Mouse (Mus musculus): ENCODE data around the gene Foxp4. TPM values are rescaled to one million over a fixed set of nuclear protein-coding genes. Genes with fewer than 3 reads are reported as not detected.

Gene Foxp4
- polyA plus RNA-seq, 2 experiments: 3.5 to 9.4 TPM

GRCm38 (mm10) chr17:47841521-47841920, 82.9 kb downstream of the Foxp4 start:
- DNase-seq (ENCODE audit: low read depth in 3 of 3, low spot score in 3 of 3): no peak
- H3K4me2 ChIP-seq (ENCODE audit: low read depth): no peak overlapping the region
- H3K4me1 ChIP-seq (replicated peaks; ENCODE audit: control insufficient read depth in 2 of 2, insufficient read depth in 2 of 2, low read length in 1 of 2): no peaks in the 10 kb centered on the region
- no peaks in the 10 kb centered on the region for H3K36me3 ChIP-seq (replicated peaks; ENCODE audit: control insufficient read depth, insufficient read depth, low read depth)
- ATAC-seq (ENCODE audit: insufficient read depth): no peak
- WGBS (ENCODE audit: insufficient replicate concordance): 69% methylated on average over 8 of the region's 8 CpGs
- H3K27ac ChIP-seq: no peak overlapping the region
- H3K9ac ChIP-seq (replicated peaks): no peak overlapping the region
- TF ChIP-seq EP300 (IDR thresholded peaks at IDR 0.05; ENCODE audit: low read depth) (no peak), CTCF (IDR thresholded peaks at IDR 0.05; ENCODE audit: low read depth) (no peak)
- H3K9me3 ChIP-seq (ENCODE audit: control insufficient read depth, low read length): no peaks in the 10 kb centered on the region; the same call in 1 of the 2 replicates
- H3K4me3 ChIP-seq (ENCODE audit: insufficient read depth in 1 of 2, low read depth in 2 of 2, low read length in 2 of 2): no peak overlapping the region
- H3K27me3 ChIP-seq (ENCODE audit: control insufficient read depth, insufficient read depth, low read length): no peaks in the 10 kb centered on the region

GRCm38 (mm10) chr17:47837808-47838207, 86.6 kb downstream of the Foxp4 start:
- 23% methylated on average over 6 of the region's 6 CpGs for WGBS (ENCODE audit: insufficient replicate concordance)
- no peak overlapping the region for H3K27ac ChIP-seq
- DNase-seq (ENCODE audit: low read depth in 3 of 3, low spot score in 3 of 3): no peak
- TF ChIP-seq EP300 (IDR thresholded peaks at IDR 0.05; ENCODE audit: low read depth) (no peak), CTCF (IDR thresholded peaks at IDR 0.05; ENCODE audit: low read depth) (no peak)
- no peak overlapping the region for H3K4me2 ChIP-seq (ENCODE audit: low read depth)
- peaks cover 25% of the 10 kb centered on the region for H3K27me3 ChIP-seq (ENCODE audit: control insufficient read depth, insufficient read depth, low read length)
- H3K9ac ChIP-seq (replicated peaks): no peak overlapping the region
- H3K4me1 ChIP-seq (replicated peaks; ENCODE audit: control insufficient read depth in 2 of 2, insufficient read depth in 2 of 2, low read length in 1 of 2): no peaks in the 10 kb centered on the region
- ATAC-seq (ENCODE audit: insufficient read depth): no peak
- no peak overlapping the region for H3K4me3 ChIP-seq (ENCODE audit: insufficient read depth in 1 of 2, low read depth in 2 of 2, low read length in 2 of 2)
- no peaks in the 10 kb centered on the region for H3K9me3 ChIP-seq (ENCODE audit: control insufficient read depth, low read length)
- H3K36me3 ChIP-seq (replicated peaks; ENCODE audit: control insufficient read depth, insufficient read depth, low read depth): no peaks in the 10 kb centered on the region

- ATAC-seq (ENCODE audit: insufficient read depth) (no peak), DNase-seq (ENCODE audit: low read depth in 3 of 3, low spot score in 3 of 3) (no peak)
- H3K27ac ChIP-seq: no peak within 1 kb of the TSS
- H3K9me3 ChIP-seq (ENCODE audit: control insufficient read depth, low read length): no peaks in the 10 kb centered on the region
- peak within 1 kb of the TSS in 1 of 2 experiments; percentile 51; a peak in 2 of 4 replicates for H3K4me3 ChIP-seq (ENCODE audit: insufficient read depth in 1 of 2, low read depth in 2 of 2, low read length in 2 of 2)
- WGBS (ENCODE audit: insufficient replicate concordance): 5% methylated on average over 18 of the region's 18 CpGs
- peak within 1 kb of the TSS; percentile 63 for H3K4me2 ChIP-seq (ENCODE audit: low read depth)
- no peaks in the 10 kb centered on the region for H3K4me1 ChIP-seq (replicated peaks; ENCODE audit: control insufficient read depth in 2 of 2, insufficient read depth in 2 of 2, low read length in 1 of 2)
- TF ChIP-seq EP300 (IDR thresholded peaks at IDR 0.05; ENCODE audit: low read depth): no peak
- no peak for TF ChIP-seq CTCF (IDR thresholded peaks at IDR 0.05; ENCODE audit: low read depth)
- peaks cover 27% of the 10 kb centered on the region for H3K27me3 ChIP-seq (ENCODE audit: control insufficient read depth, insufficient read depth, low read length)
- no peaks in the 10 kb centered on the region for H3K36me3 ChIP-seq (replicated peaks; ENCODE audit: control insufficient read depth, insufficient read depth, low read depth)
- H3K9ac ChIP-seq (replicated peaks): no peak within 1 kb of the TSS
Observed at GRCm38 (mm10) chr17:47834482-47834767, 90.0 kb downstream of the Foxp4 start, which contains the start of gene Mdfi. Gene Mdfi (minus strand): TSS chr17:47834691.

- Histone ChIP-seq H3K27ac (no peak overlapping the region), H3K4me3 (ENCODE audit: insufficient read depth in 1 of 2, low read depth in 2 of 2, low read length in 2 of 2) (peak overlapping the region in 1 of 2 experiments; percentile 51; a peak in 2 of 4 replicates), H3K27me3 (ENCODE audit: control insufficient read depth, insufficient read depth, low read length) (peaks cover 27% of the 10 kb centered on the region), H3K36me3 (replicated peaks; ENCODE audit: control insufficient read depth, insufficient read depth, low read depth) (no peaks in the 10 kb centered on the region), H3K4me2 (ENCODE audit: low read depth) (peak overlapping the region; percentile 63), H3K9ac (replicated peaks) (no peak overlapping the region), H3K9me3 (ENCODE audit: control insufficient read depth, low read length) (no peaks in the 10 kb centered on the region), H3K4me1 (replicated peaks; ENCODE audit: control insufficient read depth in 2 of 2, insufficient read depth in 2 of 2, low read length in 1 of 2) (no peaks in the 10 kb centered on the region)
- no peak for DNase-seq (ENCODE audit: low read depth in 3 of 3, low spot score in 3 of 3)
- ATAC-seq (ENCODE audit: insufficient read depth): no peak
- 2% methylated on average over 37 of the region's 45 CpGs for WGBS (ENCODE audit: insufficient replicate concordance)
- TF ChIP-seq EP300 (IDR thresholded peaks at IDR 0.05; ENCODE audit: low read depth): no peak
- no peak for TF ChIP-seq CTCF (IDR thresholded peaks at IDR 0.05; ENCODE audit: low read depth)
Observed at GRCm38 (mm10) chr17:47833628-47834481, 90.6 kb downstream of the Foxp4 start.

GRCm38 (mm10) chr17:47833029-47833627, 91.3 kb downstream of the Foxp4 start:
- DNase-seq (ENCODE audit: low read depth in 3 of 3, low spot score in 3 of 3) (no peak), ATAC-seq (ENCODE audit: insufficient read depth) (no peak; the same call in 1 of the 2 replicates)
- TF ChIP-seq CTCF (IDR thresholded peaks at IDR 0.05; ENCODE audit: low read depth): no peak
- Histone ChIP-seq H3K4me3 (ENCODE audit: insufficient read depth in 1 of 2, low read depth in 2 of 2, low read length in 2 of 2) (peak overlapping the region; percentile 34 to 51), H3K27me3 (ENCODE audit: control insufficient read depth, insufficient read depth, low read length) (peaks cover 27% of the 10 kb centered on the region), H3K4me2 (ENCODE audit: low read depth) (peak overlapping the region; percentile 63), H3K27ac (no peak overlapping the region), H3K36me3 (replicated peaks; ENCODE audit: control insufficient read depth, insufficient read depth, low read depth) (no peaks in the 10 kb centered on the region), H3K4me1 (replicated peaks; ENCODE audit: control insufficient read depth in 2 of 2, insufficient read depth in 2 of 2, low read length in 1 of 2) (no peaks in the 10 kb centered on the region), H3K9me3 (ENCODE audit: control insufficient read depth, low read length) (no peaks in the 10 kb centered on the region), H3K9ac (replicated peaks) (no peak overlapping the region)
- WGBS (ENCODE audit: insufficient replicate concordance): under 1% methylated on average over 42 of the region's 45 CpGs

All from liver, embryonic 14.5 days (tissue).